Mouse (Mus musculus) MEL (cell line): ENCODE measurements around the gene Skida1. TPM values are rescaled to one million over a fixed set of nuclear protein-coding genes. Genes with fewer than 3 reads are reported as not detected.

Source experiments
- DNase-seq: peaks from one replicate; pipeline ENCODE4 v3.0.0; 2011; ENCODE audit warnings: low read depth, low spot score
- H3K27ac ChIP-seq: 2 replicates; pipeline ENCODE4 v1.5.1; 2012; ENCODE audit warnings: low read depth, mild to moderate bottlenecking, control low read depth, low read length, moderate library complexity; ENCODE audit not compliant: control insufficient read depth
- H3K27me3 ChIP-seq, 2 experiments: fragments of 150-350 bp in 1 of 2; sonication (generic) in 1 of 2; 2 replicates each; pipeline ENCODE4 v1.6.1; 2012; ENCODE audit warnings: low read length in 2 of 2, mild to moderate bottlenecking in 2 of 2, improper control_type of control experiment in 1 of 2, moderate library complexity in 1 of 2; ENCODE audit not compliant: insufficient read depth in 2 of 2, control insufficient read depth in 1 of 2
- H3K36me3 ChIP-seq, 2 experiments: 2 replicates each; pipeline ENCODE4 v1.6.1; 2012 to 2014; ENCODE audit warnings: low read length in 2 of 2, improper control_type of control experiment in 1 of 2, inconsistent platforms in 1 of 2, mild to moderate bottlenecking in 1 of 2; ENCODE audit not compliant: insufficient read depth in 2 of 2, control insufficient read depth in 1 of 2
- H3K4me1 ChIP-seq, 2 experiments: fragments of 150-350 bp in 1 of 2; sonication (generic) in 1 of 2; 2 replicates each; pipeline ENCODE4 v1.6.1; 2012; ENCODE audit warnings: low read length in 2 of 2, improper control_type of control experiment in 1 of 2, mild to moderate bottlenecking in 1 of 2; ENCODE audit not compliant: insufficient read depth in 2 of 2, control insufficient read depth in 1 of 2
- H3K4me3 ChIP-seq, 2 experiments: fragments of 150-350 bp in 1 of 2; sonication (generic) in 1 of 2; 2 replicates each; pipeline ENCODE4 v1.5.1; 2012; ENCODE audit warnings: low read depth in 2 of 2, low read length in 2 of 2, mild to moderate bottlenecking in 2 of 2, moderate library complexity in 2 of 2, control low read depth in 1 of 2, improper control_type of control experiment in 1 of 2; ENCODE audit not compliant: control insufficient read depth in 1 of 2, insufficient read depth in 1 of 2
- H3K79me2 ChIP-seq: 2 replicates; pipeline ENCODE4 v1.6.1; 2012; ENCODE audit warnings: mild to moderate bottlenecking, low read length, moderate library complexity; ENCODE audit not compliant: control insufficient read depth, poor library complexity, insufficient read depth
- H3K9ac ChIP-seq: 2 replicates; pipeline ENCODE4 v1.6.1; 2012; ENCODE audit warnings: low read depth, mild to moderate bottlenecking, control low read depth, low read length, moderate library complexity; ENCODE audit not compliant: control insufficient read depth, poor library complexity, severe bottlenecking
- H3K9me3 ChIP-seq: fragments of 150-350 bp; sonication (generic); replicated peaks from 2 replicates; pipeline ENCODE4 v1.6.1; 2012; ENCODE audit warnings: mild to moderate bottlenecking, low read length, improper control_type of control experiment, moderate library complexity; ENCODE audit not compliant: insufficient read depth
- BHLHE40 ChIP-seq: IDR thresholded peaks from 2 replicates; pipeline ENCODE4 v1.6.1; 2012; ENCODE audit warnings: low read depth, mild to moderate bottlenecking, inconsistent platforms, low read length, improper control_type of control experiment, borderline replicate concordance
- EP300 ChIP-seq, 2 experiments: IDR thresholded peaks; 2 replicates each; pipeline ENCODE4 v1.6.1; 2011; ENCODE audit warnings: improper control_type of control experiment in 2 of 2, low read length in 2 of 2, low read depth in 1 of 2, mild to moderate bottlenecking in 1 of 2
- ETS1 ChIP-seq: IDR thresholded peaks from 2 replicates; pipeline ENCODE4 v1.6.1; 2012; ENCODE audit warnings: low read depth, mild to moderate bottlenecking, inconsistent platforms, low read length, improper control_type of control experiment, moderate library complexity
- HCFC1 ChIP-seq: IDR thresholded peaks from 2 replicates; pipeline ENCODE4 v1.6.1; 2012; ENCODE audit warnings: low read depth, mild to moderate bottlenecking, inconsistent platforms, low read length, improper control_type of control experiment, moderate library complexity
- MAZ ChIP-seq: IDR thresholded peaks from 2 replicates; pipeline ENCODE4 v1.6.1; 2012; ENCODE audit warnings: low read depth, mild to moderate bottlenecking, inconsistent platforms, low read length, improper control_type of control experiment
- MEF2A ChIP-seq: IDR thresholded peaks from 2 replicates; pipeline ENCODE4 v1.6.1; 2014; ENCODE audit warnings: low read depth, mild to moderate bottlenecking, inconsistent platforms, low read length, improper control_type of control experiment; ENCODE audit not compliant: poor library complexity, insufficient replicate concordance, severe bottlenecking; ENCODE audit errors: extremely low read depth
- MXI1 ChIP-seq: IDR thresholded peaks from 2 replicates; pipeline ENCODE4 v1.6.1; 2011; ENCODE audit warnings: mild to moderate bottlenecking, low read depth, low read length, improper control_type of control experiment
- MYB ChIP-seq: IDR thresholded peaks from 2 replicates; pipeline ENCODE4 v1.6.1; 2011; ENCODE audit warnings: mild to moderate bottlenecking, low read depth, low read length, improper control_type of control experiment
- MYC ChIP-seq: IDR thresholded peaks from 2 replicates; pipeline ENCODE4 v1.6.1; 2011; ENCODE audit warnings: low read depth, mild to moderate bottlenecking, low read length, improper control_type of control experiment, moderate library complexity
- NELFE ChIP-seq: IDR thresholded peaks from 2 replicates; pipeline ENCODE4 v1.6.1; 2011; ENCODE audit warnings: low read depth, low read length, improper control_type of control experiment
- POLR2A ChIP-seq, 2 experiments: IDR thresholded peaks; 2 replicates each; pipeline ENCODE4 v1.6.1; 2011 to 2012; ENCODE audit warnings: low read length in 2 of 2, mild to moderate bottlenecking in 2 of 2, control low read depth in 1 of 2, improper control_type of control experiment in 1 of 2, low read depth in 1 of 2, moderate library complexity in 1 of 2; ENCODE audit not compliant: control insufficient read depth in 1 of 2, insufficient read depth in 1 of 2, poor library complexity in 1 of 2
- POLR2AphosphoS2 ChIP-seq: IDR thresholded peaks from 2 replicates; pipeline ENCODE4 v1.6.1; 2011; ENCODE audit warnings: low read length, improper control_type of control experiment
- SIN3A ChIP-seq: IDR thresholded peaks from 2 replicates; pipeline ENCODE4 v1.6.1; 2012; ENCODE audit warnings: low read length, improper control_type of control experiment, inconsistent platforms
- TCF12 ChIP-seq: IDR thresholded peaks from 2 replicates; pipeline ENCODE4 v1.6.1; 2014; ENCODE audit warnings: low read depth, mild to moderate bottlenecking, inconsistent platforms, low read length, improper control_type of control experiment, moderate library complexity
- UBTF ChIP-seq: IDR thresholded peaks from 2 replicates; pipeline ENCODE4 v1.6.1; 2012; ENCODE audit warnings: low read depth, mild to moderate bottlenecking, inconsistent platforms, low read length, improper control_type of control experiment, moderate library complexity, borderline replicate concordance; ENCODE audit not compliant: insufficient read depth
- USF1 ChIP-seq: IDR thresholded peaks from 2 replicates; pipeline ENCODE4 v1.6.1; 2014; ENCODE audit warnings: low read depth, mild to moderate bottlenecking, inconsistent platforms, low read length, improper control_type of control experiment, moderate library complexity
- ZMIZ1 ChIP-seq: IDR thresholded peaks from 2 replicates; pipeline ENCODE4 v1.6.1; 2012; ENCODE audit warnings: low read depth, mild to moderate bottlenecking, inconsistent platforms, low read length, improper control_type of control experiment, moderate library complexity
- ZNF384 ChIP-seq: IDR thresholded peaks from 2 replicates; pipeline ENCODE4 v1.6.1; 2012; ENCODE audit warnings: low read depth, mild to moderate bottlenecking, inconsistent platforms, low read length, improper control_type of control experiment
- polyA plus RNA-seq, 2 experiments: library from polyadenylated mRNA; stranded (reverse) in 1 of 2; unstranded in 1 of 2; fragments of >175 nt in 1 of 2; fragments of >200 nt in 1 of 2; gene quantifications; 2 replicates each; pipeline versions ENCODE4 v1.2.1 to v1.2.4; 2012; ENCODE audit warnings: low replicate concordance in 2 of 2, low read depth in 1 of 2; ENCODE audit not compliant: insufficient read length in 2 of 2, insufficient read depth in 1 of 2, missing spikeins in 1 of 2
- total RNA-seq: library from RNA; depleted of rRNA; stranded (reverse); fragments of 300-350 nt; gene quantifications from 2 replicates; pipeline ENCODE4 v1.2.3, GENCODE M21; 2012

Gene Skida1
- total and polyA plus RNA-seq, 3 experiments, result 0.12 to 0.88 TPM; not detected in 1

DNA sequence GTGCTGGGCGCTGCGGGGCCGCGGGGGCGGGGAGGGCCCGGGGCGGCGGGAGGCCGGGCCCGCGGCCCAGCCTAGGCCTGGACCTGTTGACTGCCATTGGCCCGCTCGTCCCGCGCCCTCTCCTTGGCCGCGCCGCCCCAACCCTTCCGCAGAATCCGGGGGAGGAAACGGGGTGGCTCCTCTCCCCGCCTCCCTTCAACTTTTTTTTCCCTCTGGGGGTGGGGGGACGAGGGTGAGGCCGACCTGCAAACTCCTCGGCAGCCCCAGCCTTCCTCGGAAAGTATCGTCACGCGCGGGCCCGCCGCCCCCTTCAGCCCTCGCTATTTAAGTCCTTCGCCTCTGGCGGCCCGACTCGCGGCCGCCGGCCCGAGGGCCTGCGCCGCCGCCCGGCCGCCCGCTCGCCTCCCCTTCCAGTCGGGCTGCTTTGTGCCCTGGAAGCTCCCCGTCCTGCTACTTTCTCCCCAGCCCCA is 8.0 kb upstream of the Skida1 start:
- H3K9me3 ChIP-seq, result no peaks in the 10 kb centered on the region
- H3K4me1 ChIP-seq, result peaks cover 5 to 13% of the 10 kb centered on the region in 2 experiments; a peak in 3 of 4 replicates
- H3K9ac ChIP-seq, result peak overlapping the region; percentile 99
- TF ChIP-seq POLR2AphosphoS2 (peak; percentile 51; the same call in 1 of the 2 replicates), MXI1 (peak; percentile 48; the same call in 1 of the 2 replicates), HCFC1 (no peak; the same call in 1 of the 2 replicates), NELFE (peak; percentile 71), USF1 (peak; percentile 21; the same call in 1 of the 2 replicates), MYB (no peak), BHLHE40 (peak; percentile 30; the same call in 1 of the 2 replicates), SIN3A (no peak), ZMIZ1 (peak; percentile 77; the same call in 1 of the 2 replicates), ZNF384 (peak; percentile 96), MAZ (peak; percentile 93), POLR2A (IDR thresholded peaks at IDR 0.05; ENCODE audit: control insufficient read depth in 1 of 2, insufficient read depth in 1 of 2, low read depth in 1 of 2, low read length in 2 of 2, poor library complexity in 1 of 2) (peak in 1 of 2 experiments; percentile 35; a peak in 3 of 4 replicates), ETS1 (peak; percentile 8; the same call in 1 of the 2 replicates), UBTF (peak; percentile 40; the same call in 1 of the 2 replicates), TCF12 (0 out of 2 replicates have a peak, but pooled peaks have one; percentile 14), EP300 (IDR thresholded peaks at IDR 0.05; ENCODE audit: low read depth in 1 of 2, low read length in 2 of 2) (peak in 1 of 2 experiments; percentile 28; a peak in 2 of 4 replicates), MEF2A (no peak), MYC (no peak)
- H3K36me3 ChIP-seq, result peaks cover 0 to 14% of the 10 kb centered on the region in 2 experiments; a peak in 2 of 4 replicates
- H3K27me3 ChIP-seq, result no peaks in the 10 kb centered on the region
- H3K79me2 ChIP-seq, result peaks cover 16% of the 10 kb centered on the region; the same call in 1 of the 2 replicates
- H3K27ac ChIP-seq, result peak overlapping the region; percentile 100
- H3K4me3 ChIP-seq, result peak overlapping the region; percentile 74 to 85
- peak; percentile 94 for DNase-seq
